Mouse (Mus musculus): ENCODE results near the gene Wdpcp. TPM values are rescaled to one million over a fixed set of nuclear protein-coding genes. Genes with fewer than 3 reads are reported as not detected.

Wdpcp gene
- polyA plus RNA-seq, 1 experiment, result 10.2 TPM

- Histone ChIP-seq H3K4me3 (ENCODE audit: insufficient read depth, low read length) (no peak overlapping the region), H3K4me1 (ENCODE audit: control insufficient read depth, insufficient read depth, low read length) (no peaks in the 10 kb centered on the region), H3K27ac (ENCODE audit: insufficient read depth, low read length) (no peak overlapping the region)
- TF ChIP-seq POLR2A (IDR thresholded peaks at IDR 0.05; ENCODE audit: low read depth, low read length), result no peak
Observed at GRCm38 (mm10) chr11:21549052-21549451, 23.0 kb upstream of the Wdpcp start.

GRCm38 (mm10) chr11:21549754-21550153 is 22.3 kb upstream of the Wdpcp start:
- Histone ChIP-seq H3K4me3 (ENCODE audit: insufficient read depth, low read length) (no peak overlapping the region), H3K4me1 (ENCODE audit: control insufficient read depth, insufficient read depth, low read length) (no peaks in the 10 kb centered on the region), H3K27ac (ENCODE audit: insufficient read depth, low read length) (no peak overlapping the region)
- no peak for TF ChIP-seq CTCF (IDR thresholded peaks at IDR 0.05; ENCODE audit: borderline replicate concordance, insufficient read depth, low read length)

GRCm38 (mm10) chr11:21550222-21551173 is 21.5 kb upstream of the Wdpcp start:
- H3K27ac ChIP-seq (ENCODE audit: insufficient read depth, low read length), result no peak overlapping the region
- H3K4me1 ChIP-seq (ENCODE audit: control insufficient read depth, insufficient read depth, low read length), result no peaks in the 10 kb centered on the region

DNA sequence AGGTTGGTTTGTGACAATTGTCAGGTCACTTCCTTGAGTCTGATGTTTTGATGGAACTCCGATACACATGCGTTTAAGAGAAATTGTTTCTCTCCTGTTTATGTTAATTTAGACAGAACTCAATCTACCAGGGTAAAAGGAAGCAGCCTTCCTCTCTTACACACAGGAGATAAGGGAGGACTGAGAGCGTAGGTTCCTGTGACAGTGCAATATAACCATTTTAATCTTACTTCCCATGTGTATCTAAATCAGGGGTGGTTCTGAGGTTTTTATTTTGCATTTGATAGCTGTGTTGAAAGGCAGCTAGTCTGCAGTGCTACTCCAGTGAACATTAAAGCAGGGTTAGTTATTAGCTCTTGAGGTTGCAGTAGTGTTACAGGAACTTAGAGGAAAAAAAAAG is 20.0 kb upstream of the Wdpcp start:
- no peak for TF ChIP-seq CTCF (IDR thresholded peaks at IDR 0.05; ENCODE audit: borderline replicate concordance, insufficient read depth, low read length)
- no peak for TF ChIP-seq POLR2A (IDR thresholded peaks at IDR 0.05; ENCODE audit: low read depth, low read length)
- Histone ChIP-seq H3K4me3 (ENCODE audit: insufficient read depth, low read length) (no peak overlapping the region), H3K27ac (ENCODE audit: insufficient read depth, low read length) (no peak overlapping the region)

More at GRCm38 (mm10) chr11:21550222-21551173, 21.5 kb upstream of the Wdpcp start:
- no peak overlapping the region for H3K4me3 ChIP-seq (ENCODE audit: insufficient read depth, low read length)
- TF ChIP-seq POLR2A (IDR thresholded peaks at IDR 0.05; ENCODE audit: low read depth, low read length), result no peak
- no peak for TF ChIP-seq CTCF (IDR thresholded peaks at IDR 0.05; ENCODE audit: borderline replicate concordance, insufficient read depth, low read length)

GRCm38 (mm10) chr11:21559727-21560126 is 12.3 kb upstream of the Wdpcp start:
- Histone ChIP-seq H3K27ac (ENCODE audit: insufficient read depth, low read length) (no peak overlapping the region), H3K4me3 (ENCODE audit: insufficient read depth, low read length) (no peak overlapping the region), H3K4me1 (ENCODE audit: control insufficient read depth, insufficient read depth, low read length) (no peaks in the 10 kb centered on the region)
- TF ChIP-seq POLR2A (IDR thresholded peaks at IDR 0.05; ENCODE audit: low read depth, low read length) (no peak), CTCF (IDR thresholded peaks at IDR 0.05; ENCODE audit: borderline replicate concordance, insufficient read depth, low read length) (no peak)

More for the DNA sequence above, 20.0 kb upstream of the Wdpcp start:
- H3K4me1 ChIP-seq (ENCODE audit: control insufficient read depth, insufficient read depth, low read length), result no peaks in the 10 kb centered on the region

- no peak overlapping the region for H3K4me3 ChIP-seq (ENCODE audit: insufficient read depth, low read length)
- H3K27ac ChIP-seq (ENCODE audit: insufficient read depth, low read length), result no peak overlapping the region
- no peak for TF ChIP-seq CTCF (IDR thresholded peaks at IDR 0.05; ENCODE audit: borderline replicate concordance, insufficient read depth, low read length)
- TF ChIP-seq POLR2A (IDR thresholded peaks at IDR 0.05; ENCODE audit: low read depth, low read length), result no peak
- no peaks in the 10 kb centered on the region for H3K4me1 ChIP-seq (ENCODE audit: control insufficient read depth, insufficient read depth, low read length)
Observed at GRCm38 (mm10) chr11:21561347-21561746, 10.7 kb upstream of the Wdpcp start.

GRCm38 (mm10) chr11:21563617-21564325 is 8.3 kb upstream of the Wdpcp start:
- Histone ChIP-seq H3K4me3 (ENCODE audit: insufficient read depth, low read length) (no peak overlapping the region), H3K27ac (ENCODE audit: insufficient read depth, low read length) (no peak overlapping the region), H3K4me1 (ENCODE audit: control insufficient read depth, insufficient read depth, low read length) (no peaks in the 10 kb centered on the region; the same call in 1 of the 2 replicates)
- no peak for TF ChIP-seq POLR2A (IDR thresholded peaks at IDR 0.05; ENCODE audit: low read depth, low read length)
- no peak for TF ChIP-seq CTCF (IDR thresholded peaks at IDR 0.05; ENCODE audit: borderline replicate concordance, insufficient read depth, low read length)

- Histone ChIP-seq H3K4me3 (ENCODE audit: insufficient read depth, low read length) (no peak overlapping the region), H3K27ac (ENCODE audit: insufficient read depth, low read length) (no peak overlapping the region), H3K4me1 (ENCODE audit: control insufficient read depth, insufficient read depth, low read length) (peaks cover 5% of the 10 kb centered on the region)
- no peak for TF ChIP-seq POLR2A (IDR thresholded peaks at IDR 0.05; ENCODE audit: low read depth, low read length)
- TF ChIP-seq CTCF (IDR thresholded peaks at IDR 0.05; ENCODE audit: borderline replicate concordance, insufficient read depth, low read length), result no peak
Observed at GRCm38 (mm10) chr11:21564681-21565405, 7.2 kb upstream of the Wdpcp start.

DNA sequence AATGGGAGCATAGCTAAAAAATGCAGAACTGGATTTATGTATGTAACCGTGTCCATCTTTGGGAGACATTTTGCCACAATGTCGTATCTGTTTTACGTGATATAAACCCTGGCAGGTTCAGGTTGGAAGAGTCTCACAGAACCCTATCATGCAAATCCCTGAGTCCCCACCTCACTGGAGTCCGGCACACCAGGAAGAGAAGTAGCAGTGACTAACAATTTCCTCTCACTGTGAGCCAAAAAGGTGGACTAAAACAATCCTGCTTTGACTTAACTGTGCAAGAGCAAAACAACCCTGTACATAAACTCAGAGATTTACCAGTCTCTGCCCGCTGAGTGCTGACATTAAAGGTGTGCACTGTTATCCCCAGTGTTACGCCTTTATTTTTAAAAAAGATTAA is 5.1 kb upstream of the Wdpcp start:
- Histone ChIP-seq H3K4me3 (ENCODE audit: insufficient read depth, low read length) (no peak overlapping the region), H3K27ac (ENCODE audit: insufficient read depth, low read length) (no peak overlapping the region), H3K4me1 (ENCODE audit: control insufficient read depth, insufficient read depth, low read length) (peaks cover 8% of the 10 kb centered on the region)
- no peak for TF ChIP-seq POLR2A (IDR thresholded peaks at IDR 0.05; ENCODE audit: low read depth, low read length)
- TF ChIP-seq CTCF (IDR thresholded peaks at IDR 0.05; ENCODE audit: borderline replicate concordance, insufficient read depth, low read length), result no peak
